14 mouse cellular contexts compared by ENCODE assay signal in genomic region chr2:128337192-128337591, GRCm38 (mm10).
DNase-seq lines count a peak whose midpoint lies in the region; ATAC-seq and TF ChIP-seq lines count a peak whose summit lies in the region.
"Had no signal": no experiment of that assay in that cellular context is flagged by ENCODE, and none has a peak within 500 bp of the region (broad histone marks: within the 10 kb centered on the region; RNA-seq: fewer than 3 reads in every experiment).

No protein-coding gene starts in this region.

- H3K9me3 ChIP-seq in intestine, embryonic 16.5 days (ENCODE audit: control insufficient read depth, low read length), result no peaks in the 10 kb centered on the region
- no peaks in the 10 kb centered on the region for H3K9me3 ChIP-seq in intestine, embryonic 15.5 days
- H3K9me3 ChIP-seq in limb, embryonic 10.5 days (replicated peaks), result no peaks in the 10 kb centered on the region
- H3K9me3 ChIP-seq: embryonic facial prominence, embryonic 15.5 days had no signal

- no peak overlapping the region for H3K27ac ChIP-seq in intestine, embryonic 16.5 days (ENCODE audit: low read length)
- H3K27ac ChIP-seq in intestine, embryonic 15.5 days, result no peak overlapping the region
- peak overlapping the region; percentile 99 for H3K27ac ChIP-seq in bone marrow macrophage, adult 2 months (ENCODE audit: insufficient read depth, low read depth, low read length)
- peak overlapping the region; percentile 54 for H3K27ac ChIP-seq in limb, embryonic 10.5 days
- H3K27ac ChIP-seq: embryonic facial prominence, embryonic 15.5 days had no signal

- no peaks in the 10 kb centered on the region for H3K36me3 ChIP-seq in intestine, embryonic 16.5 days (ENCODE audit: control insufficient read depth, insufficient read depth, low read length)
- no peaks in the 10 kb centered on the region for H3K36me3 ChIP-seq in intestine, embryonic 15.5 days
- no peaks in the 10 kb centered on the region for H3K36me3 ChIP-seq in limb, embryonic 10.5 days
- H3K36me3 ChIP-seq: embryonic facial prominence, embryonic 15.5 days had no signal

- H3K4me1 ChIP-seq in intestine, embryonic 16.5 days (ENCODE audit: control insufficient read depth, insufficient read depth, low read length), result peaks cover 24% of the 10 kb centered on the region
- peaks cover 21% of the 10 kb centered on the region for H3K4me1 ChIP-seq in intestine, embryonic 15.5 days (replicated peaks)
- peaks cover 78% of the 10 kb centered on the region for H3K4me1 ChIP-seq in bone marrow macrophage, adult 2 months (ENCODE audit: control insufficient read depth, insufficient read depth, low read length)
- H3K4me1 ChIP-seq in limb, embryonic 10.5 days, result peaks cover 67% of the 10 kb centered on the region

- ATAC-seq in intestine, embryonic 16.5 days, result peak; percentile 41; the same call in 1 of the 2 replicates
- no peak for ATAC-seq in intestine, embryonic 15.5 days
- ATAC-seq: forebrain, embryonic 14.5 days; inflammation-experienced regulatory T-cells, adult 6 months had no signal

- H3K27me3 ChIP-seq in intestine, embryonic 16.5 days (replicated peaks; ENCODE audit: control insufficient read depth, insufficient read depth, low read length), result no peaks in the 10 kb centered on the region
- no peaks in the 10 kb centered on the region for H3K27me3 ChIP-seq in intestine, embryonic 15.5 days (replicated peaks)
- H3K27me3 ChIP-seq in limb, embryonic 10.5 days (ENCODE audit: low read depth, poor library complexity, severe bottlenecking), result no peaks in the 10 kb centered on the region
- H3K27me3 ChIP-seq: embryonic facial prominence, embryonic 15.5 days had no signal

- H3K9ac ChIP-seq in intestine, embryonic 16.5 days (ENCODE audit: low read depth, low read length), result no peak overlapping the region
- H3K9ac ChIP-seq in intestine, embryonic 15.5 days, result no peak overlapping the region
- H3K9ac ChIP-seq: embryonic facial prominence, embryonic 15.5 days had no signal

- no peak overlapping the region for H3K4me2 ChIP-seq in intestine, embryonic 16.5 days (ENCODE audit: low read depth, low read length)
- no peak overlapping the region for H3K4me2 ChIP-seq in intestine, embryonic 15.5 days (replicated peaks)
- H3K4me2 ChIP-seq: embryonic facial prominence, embryonic 15.5 days had no signal

- peak; percentile 76 for DNase-seq in 416B (ENCODE audit: low read depth)
- DNase-seq in limb, embryonic 10.5 days (ENCODE audit: low spot score), result peak; percentile 28
- DNase-seq in thymus, postnatal 4 days, result no peak
- no peak for DNase-seq in cerebellum, adult 11-12 months
- DNase-seq in c-Kit-positive CD71-positive TER-119-positive erythroid progenitor cells, embryonic 14.5 days (ENCODE audit: low spot score), result no peak
- DNase-seq: gastrocnemius, postnatal 25 days; heart, postnatal 14 days; right cerebral cortex, postnatal 4 days had no signal

- TF ChIP-seq POLR2A in bone marrow macrophage, adult 2 months (IDR thresholded peaks at IDR 0.05; ENCODE audit: borderline replicate concordance, low read depth, low read length), result no peak

- H3K4me3 ChIP-seq in intestine, embryonic 16.5 days (ENCODE audit: low read length), result no peak overlapping the region
- H3K4me3 ChIP-seq in intestine, embryonic 15.5 days (replicated peaks), result no peak overlapping the region
- no peak overlapping the region for H3K4me3 ChIP-seq in bone marrow macrophage, adult 2 months (ENCODE audit: insufficient read depth, low read length)
- H3K4me3 ChIP-seq in limb, embryonic 10.5 days, result no peak overlapping the region
- H3K4me3 ChIP-seq: embryonic facial prominence, embryonic 15.5 days had no signal

- no peak for TF ChIP-seq CTCF in bone marrow macrophage, adult 2 months (IDR thresholded peaks at IDR 0.05; ENCODE audit: low read depth, low read length)

Comparison
In these comparisons a context has a peak if more than half of its experiments do, and no peak if none do; other contexts are left out.
1. H3K27ac ChIP-seq: peak in bone marrow macrophage, adult 2 months (single experiment) and limb, embryonic 10.5 days (single experiment); none in intestine, embryonic 16.5 days (single experiment) and intestine, embryonic 15.5 days (single experiment).
2. DNase-seq: peak in 416B (single experiment) and limb, embryonic 10.5 days (single experiment); none in thymus, postnatal 4 days (single experiment), cerebellum, adult 11-12 months (single experiment) and c-Kit-positive CD71-positive TER-119-positive erythroid progenitor cells, embryonic 14.5 days (single experiment).